Mouse (Mus musculus) cortical plate, adult 2 months (tissue): Measurements from ENCODE around the gene Gpsm2. TPM values are rescaled to one million over a fixed set of nuclear protein-coding genes. Genes with fewer than 3 reads are reported as not detected.

ENCODE experiments used
- H3K27ac ChIP-seq: fragments of 200-500 bp; 2 replicates; pipeline ENCODE4 v1.5.1; 2012; ENCODE audit warnings: low read length, control low read depth, inconsistent platforms; ENCODE audit not compliant: insufficient read depth
- H3K4me1 ChIP-seq: fragments of 200-500 bp; 2 replicates; pipeline ENCODE4 v1.6.1; 2011; ENCODE audit warnings: low read length; ENCODE audit not compliant: control insufficient read depth, insufficient read depth
- H3K4me3 ChIP-seq: fragments of 200-500 bp; 2 replicates; pipeline ENCODE4 v1.5.1; 2011; ENCODE audit warnings: mild to moderate bottlenecking, low read length, control low read depth; ENCODE audit not compliant: insufficient read depth
- CTCF ChIP-seq: fragments of 200-500 bp; IDR thresholded peaks from 2 replicates; pipeline ENCODE4 v1.5.1; 2011; ENCODE audit warnings: mild to moderate bottlenecking, control low read depth, low read length; ENCODE audit not compliant: insufficient read depth; ENCODE audit errors: extremely low read depth
- POLR2A ChIP-seq: fragments of 200-500 bp; IDR thresholded peaks from 2 replicates; pipeline ENCODE4 v1.6.1; 2011; ENCODE audit warnings: mild to moderate bottlenecking, low read length, control low read depth; ENCODE audit not compliant: insufficient read depth; ENCODE audit errors: extremely low read depth
- polyA plus RNA-seq: library from polyadenylated mRNA; depleted of rRNA; stranded (reverse); fragments of >200 nt; gene quantifications from 2 replicates; pipeline ENCODE4 v1.2.3, GENCODE M21; 2012

Gpsm2 gene
- polyA plus RNA-seq, 1 experiment, result 9.8 TPM

DNA sequence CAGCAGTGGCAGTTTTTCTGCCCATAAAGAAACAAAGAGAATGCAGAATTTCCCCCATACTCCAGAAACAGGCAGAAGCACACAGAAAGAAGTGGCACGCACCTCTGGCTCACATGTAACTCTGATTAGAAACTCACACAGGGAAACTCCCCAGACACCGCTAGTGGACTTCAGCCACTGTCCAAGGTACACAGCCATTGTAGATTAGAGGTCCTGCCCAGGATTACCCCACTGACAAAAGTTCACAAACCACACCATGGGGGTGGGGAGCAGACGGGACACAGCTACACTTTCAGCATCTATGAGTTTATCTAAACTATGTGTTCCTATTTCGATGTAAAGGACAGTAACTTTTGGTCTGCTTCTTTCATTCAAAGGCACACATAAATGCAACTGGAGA is 7.3 kb downstream of the Gpsm2 start:
- no peak overlapping the region for H3K27ac ChIP-seq
- H3K4me1 ChIP-seq, result no peaks in the 10 kb centered on the region
- H3K4me3 ChIP-seq, result no peak overlapping the region
- TF ChIP-seq CTCF, result no peak
- no peak for TF ChIP-seq POLR2A

DNA sequence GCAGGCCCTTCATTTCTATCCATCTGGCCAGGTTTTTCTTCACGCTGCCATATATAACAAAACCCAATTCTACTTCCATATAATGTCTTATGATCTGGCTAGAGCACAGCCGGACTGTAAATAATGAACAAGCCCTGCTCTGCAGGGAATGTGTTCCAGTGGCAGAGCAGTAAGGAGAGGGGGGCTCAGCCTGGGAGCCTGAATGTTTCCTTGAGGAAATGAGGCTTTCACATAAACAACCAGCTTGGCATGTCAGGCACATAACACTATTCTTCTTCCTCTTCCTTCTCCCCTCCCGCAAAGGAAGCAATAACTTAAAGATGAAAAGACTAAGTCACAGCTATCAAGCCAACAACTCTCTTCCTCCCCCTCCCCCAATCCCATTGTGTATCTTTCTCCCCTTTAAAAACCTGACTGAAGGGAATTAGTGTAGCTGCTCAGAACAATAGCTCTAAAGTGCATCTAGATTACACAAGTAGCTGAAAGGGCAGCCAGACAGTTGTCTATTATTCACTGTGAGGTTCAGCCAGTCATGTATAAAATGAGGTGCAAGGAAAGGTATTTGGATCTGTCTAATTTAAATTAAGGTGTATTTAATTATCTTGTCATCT is 8.9 kb downstream of the Gpsm2 start:
- no peaks in the 10 kb centered on the region for H3K4me1 ChIP-seq
- H3K4me3 ChIP-seq, result no peak overlapping the region
- TF ChIP-seq POLR2A, result no peak
- TF ChIP-seq CTCF, result no peak
- no peak overlapping the region for H3K27ac ChIP-seq

GRCm38 (mm10) chr3:108711296-108711695 is 10.8 kb downstream of the Gpsm2 start:
- no peak overlapping the region for H3K27ac ChIP-seq
- H3K4me1 ChIP-seq, result no peaks in the 10 kb centered on the region
- no peak overlapping the region for H3K4me3 ChIP-seq
- TF ChIP-seq CTCF (no peak), POLR2A (no peak)

DNA sequence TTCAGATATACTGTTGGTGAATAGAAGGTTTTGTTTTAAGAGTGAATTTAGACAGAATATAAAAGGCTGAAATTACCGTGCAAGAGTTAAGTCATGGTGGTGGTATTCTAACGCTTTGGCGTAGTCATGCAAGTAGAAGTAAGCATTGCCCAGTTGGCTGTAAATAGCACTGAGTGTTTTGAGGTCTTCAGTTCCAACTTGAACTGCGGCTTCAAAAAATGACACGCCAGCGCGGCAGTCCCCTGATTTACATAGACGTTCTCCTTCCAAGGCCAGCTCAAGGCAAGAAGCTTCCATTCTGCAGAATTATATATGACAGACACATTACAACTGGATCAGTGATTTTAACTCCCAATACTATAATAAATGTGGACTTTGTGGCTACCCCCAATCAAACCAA is 19.3 kb downstream of the Gpsm2 start:
- TF ChIP-seq POLR2A (no peak), CTCF (no peak)
- Histone ChIP-seq H3K4me1 (no peaks in the 10 kb centered on the region), H3K27ac (no peak overlapping the region)

GRCm38 (mm10) chr3:108701256-108701655 is 20.9 kb downstream of the Gpsm2 start:
- Histone ChIP-seq H3K27ac (no peak overlapping the region), H3K4me1 (no peaks in the 10 kb centered on the region), H3K4me3 (no peak overlapping the region)
- no peak for TF ChIP-seq CTCF
- no peak for TF ChIP-seq POLR2A

More for the DNA sequence above, 19.3 kb downstream of the Gpsm2 start:
- no peak overlapping the region for H3K4me3 ChIP-seq

DNA sequence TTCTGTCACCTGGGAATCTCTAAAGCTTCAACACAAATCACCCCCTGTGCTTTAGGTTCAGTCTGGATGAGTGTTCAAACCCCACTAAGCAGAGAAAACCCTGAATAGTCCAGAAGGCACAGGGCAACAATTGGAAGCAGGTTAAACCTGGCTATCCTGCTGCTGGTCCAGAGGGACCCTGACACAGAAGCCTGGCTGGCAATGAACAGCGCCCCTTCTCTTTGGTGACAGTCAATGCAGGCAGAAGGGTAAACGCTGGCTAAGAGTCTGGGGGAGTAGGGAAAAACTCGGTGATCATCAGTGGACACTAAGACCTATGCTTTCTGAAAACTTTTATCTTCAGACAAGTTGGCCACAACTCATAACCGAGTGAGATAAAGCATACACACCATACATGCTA is 22.3 kb downstream of the Gpsm2 start:
- H3K4me1 ChIP-seq, result no peaks in the 10 kb centered on the region
- TF ChIP-seq CTCF (no peak), POLR2A (no peak)

DNA sequence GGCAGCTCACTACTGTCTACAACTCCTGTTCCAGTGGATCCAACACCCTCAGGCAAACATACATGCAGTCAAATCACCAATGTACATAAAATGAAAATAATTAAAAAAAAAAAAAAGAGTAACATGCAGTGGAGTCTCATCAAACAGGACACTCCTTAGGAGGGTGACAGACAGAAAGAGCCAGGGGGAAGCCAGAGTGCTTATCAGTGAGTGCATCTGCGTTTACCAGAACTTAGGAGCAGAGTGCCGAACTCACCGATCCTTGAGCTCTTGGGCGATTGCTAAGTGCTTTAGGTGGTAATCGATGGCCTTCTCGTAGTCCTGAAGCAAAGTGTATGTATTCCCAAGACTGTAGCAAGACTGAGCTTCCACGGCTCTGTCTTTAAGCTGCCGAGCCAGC is 23.4 kb downstream of the Gpsm2 start:
- TF ChIP-seq CTCF (no peak), POLR2A (no peak)
- H3K27ac ChIP-seq, result no peak overlapping the region

More for the DNA sequence above, 22.3 kb downstream of the Gpsm2 start:
- Histone ChIP-seq H3K4me3 (no peak overlapping the region), H3K27ac (no peak overlapping the region)

DNA sequence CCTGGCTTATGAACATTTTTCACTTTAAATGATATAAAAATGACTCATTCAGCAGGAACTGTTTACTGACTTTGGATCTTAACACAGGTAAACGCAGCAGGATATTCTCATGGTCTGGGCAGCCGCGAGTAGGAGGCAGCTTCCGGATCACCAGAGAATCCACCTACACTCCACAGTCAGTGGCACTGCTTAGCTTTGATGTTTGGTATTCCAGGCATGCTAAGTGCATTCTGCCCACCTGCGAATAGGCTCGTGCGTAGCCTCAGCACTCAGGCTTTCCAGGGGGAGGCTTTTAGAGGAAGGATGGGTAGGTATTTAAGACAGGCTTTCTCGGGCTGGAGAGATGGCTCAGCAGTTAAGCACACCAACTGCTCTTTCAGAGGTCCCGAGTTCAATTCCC is 27.8 kb downstream of the Gpsm2 start:
- no peak overlapping the region for H3K27ac ChIP-seq
- no peaks in the 10 kb centered on the region; the same call in 1 of the 2 replicates for H3K4me1 ChIP-seq
- TF ChIP-seq CTCF (no peak), POLR2A (no peak)
- H3K4me3 ChIP-seq, result no peak overlapping the region

More for the DNA sequence above, 23.4 kb downstream of the Gpsm2 start:
- Histone ChIP-seq H3K4me1 (no peaks in the 10 kb centered on the region), H3K4me3 (no peak overlapping the region)

DNA sequence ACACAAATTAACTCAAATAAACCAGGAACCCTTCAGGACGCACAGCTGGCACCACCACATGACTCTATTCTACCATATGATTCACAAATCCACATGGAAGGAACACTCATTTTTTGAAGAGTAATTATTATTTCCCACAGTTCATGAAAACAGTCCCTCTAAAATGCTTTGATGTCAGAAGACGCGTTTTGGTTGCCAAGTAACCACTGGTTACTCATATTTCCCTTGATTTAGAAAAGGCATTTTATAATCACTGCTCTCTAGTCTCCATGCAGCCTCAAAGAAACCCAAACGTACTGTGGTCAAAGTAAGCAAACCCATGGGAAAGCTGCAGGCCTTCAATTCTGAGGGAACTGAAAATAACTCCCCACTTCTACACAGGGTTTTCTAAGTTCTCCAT is 32.1 kb downstream of the Gpsm2 start:
- Histone ChIP-seq H3K4me3 (no peak overlapping the region), H3K27ac (no peak overlapping the region), H3K4me1 (no peaks in the 10 kb centered on the region; the same call in 1 of the 2 replicates)
- TF ChIP-seq CTCF, result no peak

DNA sequence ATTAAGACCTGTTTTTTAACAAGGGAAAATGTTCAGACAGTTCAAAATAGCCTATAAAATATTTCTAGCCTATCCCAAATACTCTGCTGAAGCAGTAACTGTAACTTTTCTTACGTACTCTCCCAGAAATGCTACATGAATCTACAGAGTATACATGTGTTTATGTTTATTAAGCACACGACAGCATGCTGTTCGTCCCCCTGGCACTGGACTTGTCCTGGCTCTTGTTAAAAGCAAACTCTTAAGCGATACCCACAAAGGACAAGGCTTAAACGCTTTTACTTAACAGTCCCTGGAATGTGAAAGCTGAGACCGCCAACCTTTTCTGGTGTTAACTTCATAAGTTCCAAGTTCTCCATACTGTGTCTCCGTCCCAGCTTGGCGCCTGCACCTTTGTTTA is 32.7 kb downstream of the Gpsm2 start:
- no peak for TF ChIP-seq POLR2A
- TF ChIP-seq CTCF, result no peak
- no peak overlapping the region for H3K4me3 ChIP-seq
- no peaks in the 10 kb centered on the region; the same call in 1 of the 2 replicates for H3K4me1 ChIP-seq
- no peak overlapping the region for H3K27ac ChIP-seq
